Mouse (Mus musculus) G1E (cell line): Measurements from ENCODE around the gene Proz.

Experiments used
- CTCF ChIP-seq: IDR thresholded peaks from 2 replicates; pipeline ENCODE4 v1.5.1; 2012; ENCODE audit warnings: low read depth, low read length, inconsistent platforms, mixed read lengths
- GATA1 ChIP-seq: IDR thresholded peaks from 2 replicates; pipeline ENCODE4 v1.6.1; 2012; ENCODE audit warnings: borderline replicate concordance, low read length, inconsistent platforms, mixed read lengths
- GATA2 ChIP-seq: IDR thresholded peaks from 2 replicates; pipeline ENCODE4 v1.6.1; 2012; ENCODE audit warnings: low read depth, low read length, inconsistent platforms, borderline replicate concordance
- POLR2AphosphoS5 ChIP-seq: IDR thresholded peaks from 2 replicates; pipeline ENCODE4 v1.6.1; 2012; ENCODE audit warnings: low read depth, low read length, inconsistent platforms; ENCODE audit not compliant: insufficient replicate concordance
- TAL1 ChIP-seq: conservative IDR thresholded peaks from 2 replicates; pipeline ENCODE4 v1.6.1; 2012; ENCODE audit warnings: low read depth, low read length, inconsistent platforms, mixed read lengths

DNA sequence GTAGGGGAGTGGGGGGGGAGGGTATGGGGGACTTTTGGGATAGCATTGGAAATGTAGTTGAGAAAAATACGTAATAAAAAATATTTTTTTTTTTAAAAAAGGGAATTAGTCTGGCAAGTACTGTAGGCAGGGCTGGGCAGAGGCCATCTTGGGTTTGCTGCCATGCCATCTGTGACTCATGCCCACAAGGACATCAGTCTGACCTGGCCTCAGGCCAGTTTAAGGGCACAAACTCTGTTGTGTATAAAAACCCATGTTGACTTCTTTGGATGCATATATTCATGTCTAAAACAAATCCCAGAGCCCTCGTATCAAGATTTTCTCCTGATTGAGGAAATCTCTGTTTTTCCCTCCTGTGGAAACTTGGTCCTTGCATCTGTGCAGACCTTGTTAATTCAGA lies 56.4 kb downstream of the Proz start:
- TF ChIP-seq CTCF: no peak
- no peak for TF ChIP-seq TAL1
- TF ChIP-seq POLR2AphosphoS5: no peak
- no peak for TF ChIP-seq GATA1
- TF ChIP-seq GATA2: no peak
